Mouse (Mus musculus): ENCODE data around the gene Cd300c.

GRCm38 (mm10) chr11:114912847-114913246 is 56.1 kb downstream of the Cd300c start:
- TF ChIP-seq CTCF (conservative IDR thresholded peaks at IDR 0.05; ENCODE audit: low read length) (peak; percentile 72), POU5F1 (IDR thresholded peaks at IDR 0.05; ENCODE audit: borderline replicate concordance, low read length) (no peak)
